Mouse (Mus musculus): Measurements from ENCODE around the gene Rap1a. TPM values are rescaled to one million over a fixed set of nuclear protein-coding genes. Genes with fewer than 3 reads are reported as not detected.
A peak's percentile ranks its signal among the peaks of the same experiment; 100 is the strongest.

The Rap1a gene
- total RNA-seq, 2 experiments from 2014 or later, result 63.7 to 64.7 TPM

GRCm38 (mm10) chr3:105695476-105696386, 105.4 kb downstream of the Rap1a start:
- TF ChIP-seq CTCF (IDR thresholded peaks at IDR 0.05), result no peak
- no peak overlapping the region for H3K4me3 ChIP-seq
- peak overlapping the region; percentile 90 for H3K27ac ChIP-seq
- intact Hi-C loops (cut with DNase I), result no loop called here
- peak; percentile 15 to 19 for DNase-seq (ENCODE audit: extremely low spot score in 1 of 2, low spot score in 2 of 2)

- Histone ChIP-seq H3K4me3 (no peak overlapping the region), H3K27ac (peak overlapping the region; percentile 92)
- intact Hi-C loops (cut with DNase I), result loop anchor here (1.0 kb wide), 1 partner anchor 12 kb away; no protein-coding TSS in a partner anchor
- TF ChIP-seq CTCF (IDR thresholded peaks at IDR 0.05), result no peak
- DNase-seq (ENCODE audit: extremely low spot score in 1 of 2, low spot score in 2 of 2), result peak; percentile 78 to 81
Measured at GRCm38 (mm10) chr3:105693327-105694080, 107.6 kb downstream of the Rap1a start.

- peak in 1 of 2 experiments; percentile 5 for DNase-seq (ENCODE audit: extremely low spot score in 1 of 2, low spot score in 2 of 2)
- intact Hi-C loops (cut with DNase I), result loop anchor here (5.0 kb wide), 2 partner anchors 114 to 209 kb away; partner anchors contain the start of gene Rap1a
- H3K4me3 ChIP-seq, result no peak overlapping the region
- no peak for TF ChIP-seq CTCF (IDR thresholded peaks at IDR 0.05)
- H3K27ac ChIP-seq, result no peak overlapping the region
Measured at GRCm38 (mm10) chr3:105688536-105688935, 112.6 kb downstream of the Rap1a start.

- H3K4me3 ChIP-seq, result peak within 1 kb of the TSS; percentile 57
- TF ChIP-seq CTCF (IDR thresholded peaks at IDR 0.05), result peak; percentile 97
- peak; percentile 91 to 94 for DNase-seq (ENCODE audit: extremely low spot score in 1 of 2, low spot score in 2 of 2)
- intact Hi-C loops (cut with DNase I), result loop anchor here (1.0 to 5.0 kb wide), 4 partner anchors 39 to 271 kb away; partner anchors contain the start of genes Rap1a and Wdr77
- peak within 1 kb of the TSS; percentile 93 for H3K27ac ChIP-seq
Measured at GRCm38 (mm10) chr3:105687324-105688060, 113.6 kb downstream of the Rap1a start, which contains the start of gene Ddx20. Gene Ddx20 (minus strand): TSS chr3:105687574.

GRCm38 (mm10) chr3:105686394-105687323, 114.5 kb downstream of the Rap1a start:
- TF ChIP-seq CTCF (IDR thresholded peaks at IDR 0.05), result no peak
- DNase-seq (ENCODE audit: extremely low spot score in 1 of 2, low spot score in 2 of 2), result peak in 1 of 2 experiments; percentile 46
- Histone ChIP-seq H3K27ac (peak overlapping the region; percentile 93), H3K4me3 (peak overlapping the region; percentile 57)
- intact Hi-C loops (cut with DNase I), result loop anchor here (1.0 to 5.0 kb wide), 4 partner anchors 40 to 272 kb away; partner anchors contain the start of genes Rap1a and Wdr77

GRCm38 (mm10) chr3:105680346-105680745, 120.8 kb downstream of the Rap1a start:
- DNase-seq (ENCODE audit: extremely low spot score in 1 of 2, low spot score in 2 of 2), result no peak
- no peak for TF ChIP-seq CTCF (IDR thresholded peaks at IDR 0.05)
- intact Hi-C loops (cut with DNase I), result no loop called here
- H3K4me3 ChIP-seq, result no peak overlapping the region
- no peak overlapping the region for H3K27ac ChIP-seq

Other genes with a start within 250 kb of the Rap1a start
- 10 to 100 TPM; 11.7 to 12.4 TPM for gene Ddx20, start 113.8 kb downstream of the Rap1a start, total RNA-seq (2021)
- gene Inka2, start 96.7 kb downstream of the Rap1a start, total RNA-seq (2021), result 100 to 1,000 TPM; 115 to 118 TPM
- 1 to 10 TPM in 1 of 2 experiments, under 1 TPM in 1; 0.66 to 1.1 TPM for gene Adora3, start 69.5 kb upstream of the Rap1a start, total RNA-seq (2021)
- gene Tmigd3, start 69.6 kb upstream of the Rap1a start, total RNA-seq (2021), result under 1 TPM in 1 of 2 experiments, not detected in 1; 0.75 TPM
- gene I830077J02Rik, start 131.3 kb upstream of the Rap1a start, total RNA-seq (2021), result 1 to 10 TPM in 1 of 2 experiments, under 1 TPM in 1; 0.84 to 1.5 TPM
- 10 to 100 TPM; 50.1 to 50.2 TPM for gene Wdr77, start 158.0 kb upstream of the Rap1a start, total RNA-seq (2021)
- gene Atp5f1, start 158.8 kb upstream of the Rap1a start, total RNA-seq (2021), result 100 to 1,000 TPM; 228 to 249 TPM
- gene Ovgp1, start 172.4 kb upstream of the Rap1a start, total RNA-seq (2021), result 1 to 10 TPM; 2.6 to 2.7 TPM
- gene Pifo, start 213.3 kb upstream of the Rap1a start, total RNA-seq (2021), result under 1 TPM in 1 of 2 experiments, not detected in 1; 0.79 TPM
- gene Chil5, start 231.5 kb upstream of the Rap1a start, total RNA-seq (2021), result not detected

Data from left cerebral cortex, adult 2 months (tissue).